Mouse (Mus musculus): ENCODE measurements around the gene Tspan18. TPM values are rescaled to one million over a fixed set of nuclear protein-coding genes. Genes with fewer than 3 reads are reported as not detected.

Tspan18 gene
- total RNA-seq, 2 experiments from 2014 or later = not detected

DNA sequence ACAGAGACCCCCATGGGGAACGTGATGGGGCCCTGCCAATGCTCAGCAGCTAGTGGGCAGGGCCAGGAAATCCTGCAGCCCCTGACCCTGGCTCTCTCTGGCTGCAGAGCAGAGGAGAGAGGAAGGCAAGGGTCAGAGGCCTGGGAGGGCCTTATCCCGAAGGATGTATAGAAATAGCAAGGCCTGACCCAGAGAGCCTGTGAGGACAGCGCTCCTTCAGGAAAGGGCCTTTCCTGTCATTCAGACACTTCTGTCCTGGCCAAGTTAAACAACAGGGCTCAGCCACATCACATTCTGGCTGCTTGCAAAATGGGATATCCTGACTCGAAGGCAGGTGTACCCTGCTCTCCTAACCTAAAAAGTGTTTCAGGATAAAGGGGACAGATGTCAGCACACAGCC lies 66.5 kb downstream of the Tspan18 start:
- ATAC-seq (replicated peaks; ENCODE audit: poor library complexity) = no peak

DNA sequence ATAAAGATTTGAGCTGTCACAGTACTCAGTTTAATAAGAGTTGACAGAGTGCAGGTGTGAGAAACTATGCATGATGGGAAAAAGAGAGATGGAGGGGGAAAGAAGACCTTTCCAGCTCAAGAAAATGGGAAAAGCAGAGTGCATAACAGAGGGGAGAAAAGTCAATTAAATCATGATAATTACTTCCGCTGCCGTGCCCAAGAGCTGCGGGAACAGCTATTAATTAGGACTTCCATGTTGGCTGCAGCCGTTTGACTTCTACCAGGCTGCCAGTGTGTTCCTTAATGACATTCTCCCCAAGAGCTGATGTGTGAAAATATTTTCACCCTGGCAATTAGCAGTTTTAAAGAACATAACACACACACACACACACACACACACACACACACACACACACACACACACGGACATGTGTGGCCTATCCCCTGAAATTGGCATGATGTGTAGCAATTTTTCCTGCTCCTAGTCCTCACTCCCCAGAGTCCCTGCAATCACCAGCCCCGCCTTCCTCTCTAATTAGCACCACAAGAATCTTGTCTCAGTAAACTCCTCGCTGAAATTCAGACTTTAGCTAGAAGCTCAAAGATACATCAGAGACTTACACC lies 67.6 kb downstream of the Tspan18 start:
- ATAC-seq (replicated peaks; ENCODE audit: poor library complexity) = no peak

DNA sequence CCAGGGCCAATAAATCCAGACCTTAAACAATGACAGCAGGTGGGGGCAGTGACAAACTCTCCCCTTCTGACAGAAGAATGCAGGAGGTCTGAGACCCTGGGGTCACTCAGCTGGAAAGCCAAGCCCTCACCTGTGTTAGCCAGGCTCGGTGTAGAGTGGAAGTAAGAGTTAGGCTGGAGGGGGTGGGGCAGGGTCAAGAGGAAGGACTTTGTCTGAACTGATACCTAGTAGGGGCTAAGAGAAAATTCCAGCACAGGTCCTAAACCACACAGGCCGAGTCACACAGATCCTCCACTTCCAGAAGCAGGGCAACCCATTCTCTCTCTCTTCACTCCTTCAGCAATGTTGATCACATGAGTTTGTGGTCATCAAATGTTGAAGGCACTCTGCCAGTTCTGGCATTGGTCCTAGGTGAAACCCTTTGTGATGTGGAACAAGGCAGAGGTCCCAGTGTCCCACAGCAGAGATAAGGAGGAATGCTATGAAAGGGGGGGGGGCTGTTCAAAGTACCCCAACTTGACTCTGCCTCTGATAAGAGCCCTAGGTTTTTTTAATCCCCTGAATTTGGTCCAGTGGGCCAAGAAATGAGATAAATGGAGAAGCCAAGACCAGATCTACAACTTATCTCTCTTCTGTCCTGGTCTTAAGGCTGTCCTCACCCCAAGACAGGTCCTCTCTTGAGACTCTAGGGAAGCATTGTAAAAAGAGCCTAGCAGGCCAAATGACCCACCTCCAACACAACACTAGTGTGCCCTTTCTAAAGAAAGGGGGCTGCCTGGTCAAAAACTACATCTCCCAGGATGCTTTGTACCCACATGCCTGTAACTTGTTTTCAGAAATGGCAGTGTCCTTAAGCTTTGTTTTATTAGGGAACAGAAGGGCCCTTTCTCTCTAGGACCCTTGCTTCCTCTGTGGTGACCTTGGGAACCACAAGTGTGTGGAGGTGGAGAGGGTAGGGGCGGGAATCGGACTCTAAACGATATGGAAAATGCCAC lies 71.7 kb downstream of the Tspan18 start:
- no peak for ATAC-seq (replicated peaks; ENCODE audit: poor library complexity)

DNA sequence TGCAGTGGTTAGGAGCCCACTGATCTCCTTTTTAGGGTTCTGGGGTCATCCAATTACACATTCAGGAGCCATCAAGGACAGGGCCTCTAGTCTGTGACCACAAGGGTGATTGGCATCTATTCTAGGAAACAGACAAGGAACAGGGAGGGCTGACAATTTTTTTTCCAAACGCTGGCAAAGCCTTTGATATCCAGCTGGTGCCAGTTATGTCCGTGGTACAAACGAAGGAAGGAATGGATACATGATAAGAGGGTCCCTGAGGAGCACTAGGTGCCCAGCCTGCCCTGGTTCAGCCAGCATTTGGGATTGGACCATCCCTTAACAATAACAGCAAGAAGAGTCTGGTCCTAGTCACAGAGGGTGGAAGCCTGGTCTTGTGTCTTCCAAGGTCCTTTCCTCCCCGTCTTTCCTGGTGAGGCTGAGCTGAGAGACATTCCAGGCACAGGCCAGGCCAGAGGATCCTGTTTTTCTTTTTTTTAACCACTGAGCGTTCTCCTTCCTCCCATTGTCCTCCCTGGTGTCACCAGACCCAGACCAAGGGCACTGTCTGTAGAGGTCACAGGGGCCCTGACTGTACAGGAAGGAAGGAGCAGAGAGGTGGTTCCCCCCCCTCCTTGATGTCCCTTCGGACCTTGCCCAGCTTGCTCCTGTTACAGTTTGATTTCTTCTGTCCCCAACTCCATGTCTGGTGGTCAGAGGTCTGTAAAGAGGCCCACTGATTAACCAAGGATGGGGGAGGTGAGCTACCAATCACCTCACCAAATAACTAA lies 72.6 kb downstream of the Tspan18 start:
- ATAC-seq (replicated peaks; ENCODE audit: poor library complexity) = no peak

DNA sequence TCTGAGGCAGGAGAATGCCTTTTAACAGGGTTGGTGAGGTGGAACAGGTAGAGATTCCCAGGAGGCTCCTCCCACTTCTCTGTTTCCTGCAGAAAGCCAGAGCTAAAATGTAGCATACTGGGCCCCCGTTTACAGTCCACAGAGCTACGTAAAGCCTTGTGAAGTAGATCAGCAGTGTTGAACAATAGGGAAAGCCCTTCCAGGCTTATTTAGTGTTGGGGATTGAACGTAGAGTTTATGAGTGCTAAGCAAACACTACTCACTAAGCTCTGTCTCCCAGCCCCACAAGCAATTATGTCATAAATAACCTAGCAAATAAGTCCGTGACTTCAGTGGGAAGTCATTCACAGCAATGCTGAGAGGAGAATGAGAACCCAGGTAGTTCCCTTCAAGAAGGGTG lies 76.7 kb downstream of the Tspan18 start:
- no peak for ATAC-seq (replicated peaks; ENCODE audit: poor library complexity)

DNA sequence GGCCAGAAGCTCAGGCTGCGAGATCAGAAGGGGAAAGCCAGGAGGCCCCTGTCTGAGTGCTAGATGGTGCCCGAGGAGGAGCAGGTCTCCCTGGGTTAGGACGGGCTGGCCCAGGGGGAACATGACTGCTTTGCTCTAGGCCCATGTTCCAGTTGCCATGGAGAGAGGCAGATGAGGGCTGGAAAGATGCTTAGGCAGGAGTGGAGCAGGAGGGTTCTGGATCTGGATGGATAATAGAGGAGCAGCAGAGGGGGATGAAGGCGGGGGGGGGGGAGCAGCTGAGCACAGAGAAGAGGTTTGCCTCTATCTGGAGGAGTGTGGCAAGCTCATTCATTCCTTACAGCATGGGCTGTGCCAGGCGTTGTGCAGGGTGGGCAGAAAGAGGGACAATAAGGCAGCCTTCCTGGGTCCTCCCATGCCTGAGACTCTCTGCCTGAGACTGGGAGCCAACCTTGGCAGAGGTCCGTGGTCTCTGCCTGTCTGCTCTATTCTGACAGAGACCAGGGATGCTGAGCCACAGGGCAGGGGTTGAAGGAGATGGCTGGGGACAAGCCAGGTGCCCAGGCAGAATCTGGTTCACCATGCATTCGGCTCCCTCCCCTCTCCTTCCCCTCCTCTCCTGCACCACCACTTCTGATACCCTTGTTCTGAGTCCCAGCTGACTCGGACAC lies 77.4 kb downstream of the Tspan18 start:
- ATAC-seq (replicated peaks; ENCODE audit: poor library complexity) = no peak

DNA sequence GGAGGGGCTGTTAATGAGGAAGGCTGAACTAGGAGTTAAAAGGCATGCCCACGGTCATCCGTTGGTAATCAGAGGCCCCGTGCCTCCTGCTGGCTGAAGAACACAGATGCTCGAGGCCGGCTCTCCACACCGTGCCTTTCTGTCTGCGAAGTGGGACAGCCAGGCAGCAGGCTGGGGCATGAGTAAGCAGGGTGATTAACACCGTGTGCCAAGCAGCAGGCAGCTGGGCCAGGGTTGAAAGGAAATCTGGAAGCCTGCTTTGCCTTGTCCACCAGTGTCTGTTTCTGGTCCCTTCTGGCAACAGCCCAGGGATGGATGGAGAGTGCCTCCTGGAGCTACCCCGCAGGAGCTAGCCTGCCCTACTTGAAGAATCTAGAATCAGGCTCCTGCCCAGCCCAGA lies 81.9 kb downstream of the Tspan18 start:
- no peak for ATAC-seq (replicated peaks; ENCODE audit: poor library complexity)

DNA sequence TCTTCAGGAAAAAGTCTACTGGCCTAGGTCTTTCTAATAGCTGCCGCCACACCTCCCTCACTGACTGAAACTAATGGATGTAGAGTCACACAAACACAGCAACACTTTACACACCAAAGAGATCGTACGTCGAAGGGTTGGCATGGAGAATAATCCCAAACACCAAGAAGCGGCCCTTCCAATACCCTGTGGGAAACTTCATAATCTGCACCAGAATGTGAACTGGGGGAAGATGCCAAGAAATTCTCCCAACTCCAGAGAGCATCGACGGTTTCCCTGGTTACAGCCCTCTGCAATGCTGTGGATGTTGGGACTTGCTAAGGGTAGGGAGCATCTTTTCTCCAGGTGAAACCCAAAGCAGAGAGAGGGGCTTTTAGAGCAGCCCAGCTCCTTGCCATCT lies 83.7 kb downstream of the Tspan18 start:
- ATAC-seq (replicated peaks; ENCODE audit: poor library complexity) = no peak

DNA sequence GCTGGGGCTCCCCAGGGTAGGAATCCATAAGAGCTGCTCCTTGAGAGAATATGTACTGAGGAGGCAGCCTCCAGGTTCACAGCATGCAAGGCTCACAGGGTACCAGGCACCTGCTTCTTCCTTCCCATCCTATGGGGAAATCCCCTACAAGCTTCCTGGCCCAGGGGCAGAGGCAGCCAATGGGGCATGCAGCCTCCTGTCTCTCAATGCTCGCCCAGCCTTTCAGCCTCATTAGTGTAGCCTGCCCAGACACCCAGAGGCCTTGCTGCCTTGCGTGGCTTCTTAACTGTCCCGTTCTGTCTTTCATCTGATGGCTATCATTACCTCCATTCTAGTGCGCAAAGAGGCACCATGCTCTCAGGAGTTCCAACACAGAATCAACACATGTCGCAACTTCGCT lies 85.2 kb downstream of the Tspan18 start:
- no peak for ATAC-seq (replicated peaks; ENCODE audit: poor library complexity)

DNA sequence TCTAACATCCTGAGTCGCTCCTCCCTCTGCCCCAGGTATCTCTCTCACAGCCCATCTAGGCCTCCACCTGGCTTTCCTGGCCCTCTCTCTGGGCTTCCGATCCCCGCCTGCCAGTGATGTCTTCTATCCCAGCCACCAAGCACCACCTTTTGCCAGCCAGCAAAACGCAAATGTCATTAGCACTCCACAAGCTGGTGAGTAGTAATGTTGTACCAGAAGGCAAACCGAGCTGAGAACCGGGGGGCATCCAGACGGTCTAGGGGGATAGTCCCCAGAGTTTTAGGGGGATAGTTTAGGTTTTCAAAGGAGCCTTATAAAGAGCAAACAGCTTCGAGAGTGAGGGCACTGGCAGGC lies 90.2 kb downstream of the Tspan18 start:
- ATAC-seq (replicated peaks; ENCODE audit: poor library complexity) = no peak

DNA sequence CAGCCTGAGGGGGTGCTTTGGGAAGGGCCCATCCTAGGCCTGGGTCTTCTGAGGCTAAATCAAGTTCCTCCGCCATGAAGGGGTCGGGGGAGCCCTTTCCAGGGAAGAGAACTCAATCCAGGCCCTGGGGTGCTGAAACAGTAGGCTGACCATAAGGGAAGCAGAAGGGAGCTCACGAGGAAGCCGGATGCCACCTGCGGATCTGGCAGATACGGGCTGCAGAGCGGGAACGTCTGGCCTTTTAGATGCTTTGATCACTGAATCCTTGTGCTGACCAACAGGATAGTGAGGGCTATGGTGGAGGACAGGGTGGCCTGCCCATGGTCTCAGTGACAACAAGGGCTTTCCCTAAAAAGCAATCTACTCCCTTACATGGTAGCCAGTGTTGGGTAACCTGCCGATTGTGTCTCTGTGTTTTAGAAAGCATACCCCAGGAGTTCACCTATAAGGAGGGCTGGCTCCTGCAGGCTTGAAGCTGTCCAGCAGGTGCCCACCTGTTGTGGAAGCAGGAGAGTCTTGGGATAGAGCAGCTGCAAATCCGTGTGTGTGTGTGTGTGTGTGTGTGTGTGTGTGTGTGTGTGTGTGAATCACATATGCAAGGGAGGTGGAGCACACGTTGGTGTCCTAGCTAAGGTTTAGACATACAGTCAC lies 90.7 kb downstream of the Tspan18 start:
- no peak for ATAC-seq (replicated peaks; ENCODE audit: poor library complexity)

DNA sequence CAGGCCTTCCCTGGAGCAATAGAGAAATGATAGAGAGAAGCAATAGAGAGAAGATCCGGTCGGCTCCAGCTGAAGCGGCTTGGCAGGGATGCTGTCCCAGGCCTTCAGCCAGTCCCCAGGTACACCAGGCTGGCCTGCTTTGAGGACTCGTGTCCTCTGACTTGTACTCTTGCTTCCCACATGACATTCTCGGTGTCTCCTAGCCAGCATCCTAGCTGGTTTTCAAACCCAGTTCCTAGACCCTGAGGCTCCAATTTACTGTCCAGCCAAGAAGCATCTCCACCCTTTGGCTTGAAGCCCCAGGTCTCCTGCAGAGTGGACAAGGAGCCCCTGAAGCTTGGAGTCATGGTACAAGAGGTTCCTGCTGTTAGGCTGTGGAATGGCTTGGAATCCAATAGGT lies 92.1 kb downstream of the Tspan18 start:
- ATAC-seq (replicated peaks; ENCODE audit: poor library complexity) = no peak

DNA sequence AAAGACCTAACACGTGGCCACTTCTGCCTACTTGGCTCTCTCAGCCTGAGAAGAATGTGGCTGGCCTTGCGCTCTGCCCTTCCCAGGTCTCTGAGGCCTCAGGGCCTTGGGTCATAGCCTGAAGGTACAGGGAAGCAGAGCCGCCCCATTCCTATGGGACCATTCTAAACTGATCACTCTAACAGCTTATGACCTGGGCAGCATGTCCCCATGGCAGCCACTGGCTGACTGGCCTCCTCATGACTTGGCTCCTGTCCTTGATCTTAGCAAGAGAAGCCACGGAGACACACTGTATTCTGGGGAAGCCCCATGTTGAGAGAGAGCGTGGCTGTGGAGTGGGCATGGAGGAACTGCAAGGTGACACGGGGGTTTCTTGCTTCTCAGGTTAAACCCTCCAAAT lies 95.4 kb downstream of the Tspan18 start:
- no peak for ATAC-seq (replicated peaks; ENCODE audit: poor library complexity)

DNA sequence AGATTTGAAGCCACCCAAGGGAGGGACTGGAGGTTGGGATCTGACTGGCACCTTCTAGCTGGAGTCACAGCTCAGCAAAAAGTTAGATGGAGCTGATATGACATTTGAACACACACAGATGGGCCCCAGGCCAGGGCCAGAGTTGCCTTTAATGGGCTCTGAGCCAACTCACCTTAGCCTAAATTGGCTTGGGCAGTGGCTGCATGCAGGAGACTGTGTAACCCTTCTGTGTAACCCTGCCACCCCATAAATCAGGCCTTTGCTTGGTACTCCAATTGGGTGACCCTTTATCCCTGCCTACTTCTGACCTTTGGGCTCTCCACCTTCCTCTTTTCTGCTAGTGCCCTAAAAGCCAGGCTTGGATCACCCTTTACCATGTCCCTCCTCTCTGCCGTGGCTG lies 97.2 kb downstream of the Tspan18 start:
- no peak for ATAC-seq (replicated peaks; ENCODE audit: poor library complexity)

DNA sequence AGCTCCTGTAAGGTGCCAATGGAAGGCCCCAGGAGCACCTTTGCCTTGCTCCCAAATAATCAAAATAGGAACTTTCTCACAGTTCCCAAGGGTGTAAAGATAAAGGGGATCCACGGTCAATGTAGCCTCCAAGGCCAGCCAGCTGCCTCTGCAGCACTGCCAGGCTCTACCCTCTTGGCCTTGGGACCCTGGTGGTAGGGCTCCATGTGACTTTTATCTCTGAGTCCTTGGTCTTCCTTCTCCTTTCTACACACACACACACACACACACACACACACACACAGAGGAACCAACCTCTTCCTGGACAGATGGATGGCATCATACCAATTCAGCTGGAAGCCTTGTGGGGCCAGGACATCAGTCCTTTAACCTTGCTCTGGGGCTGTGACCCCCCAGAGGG lies 102.2 kb downstream of the Tspan18 start:
- ATAC-seq (replicated peaks; ENCODE audit: poor library complexity) = no peak

DNA sequence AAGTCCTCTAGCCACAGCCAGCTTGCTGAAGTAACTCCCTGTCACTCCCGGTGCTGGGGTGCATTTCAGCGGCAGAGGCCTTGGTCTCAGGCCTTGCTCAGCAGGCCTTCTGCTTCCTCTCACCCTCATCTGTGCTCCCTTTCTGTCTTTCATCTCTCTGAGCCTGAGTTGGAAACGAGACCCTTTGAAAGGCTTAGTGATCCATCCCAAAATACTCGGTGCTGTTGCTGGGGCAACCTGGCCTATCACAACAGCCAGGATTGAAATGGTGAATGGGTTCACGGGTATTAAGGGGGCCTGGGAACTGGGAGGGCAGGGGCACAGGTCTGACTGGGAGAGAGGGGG lies 105.9 kb downstream of the Tspan18 start:
- no peak for ATAC-seq (replicated peaks; ENCODE audit: poor library complexity)

DNA sequence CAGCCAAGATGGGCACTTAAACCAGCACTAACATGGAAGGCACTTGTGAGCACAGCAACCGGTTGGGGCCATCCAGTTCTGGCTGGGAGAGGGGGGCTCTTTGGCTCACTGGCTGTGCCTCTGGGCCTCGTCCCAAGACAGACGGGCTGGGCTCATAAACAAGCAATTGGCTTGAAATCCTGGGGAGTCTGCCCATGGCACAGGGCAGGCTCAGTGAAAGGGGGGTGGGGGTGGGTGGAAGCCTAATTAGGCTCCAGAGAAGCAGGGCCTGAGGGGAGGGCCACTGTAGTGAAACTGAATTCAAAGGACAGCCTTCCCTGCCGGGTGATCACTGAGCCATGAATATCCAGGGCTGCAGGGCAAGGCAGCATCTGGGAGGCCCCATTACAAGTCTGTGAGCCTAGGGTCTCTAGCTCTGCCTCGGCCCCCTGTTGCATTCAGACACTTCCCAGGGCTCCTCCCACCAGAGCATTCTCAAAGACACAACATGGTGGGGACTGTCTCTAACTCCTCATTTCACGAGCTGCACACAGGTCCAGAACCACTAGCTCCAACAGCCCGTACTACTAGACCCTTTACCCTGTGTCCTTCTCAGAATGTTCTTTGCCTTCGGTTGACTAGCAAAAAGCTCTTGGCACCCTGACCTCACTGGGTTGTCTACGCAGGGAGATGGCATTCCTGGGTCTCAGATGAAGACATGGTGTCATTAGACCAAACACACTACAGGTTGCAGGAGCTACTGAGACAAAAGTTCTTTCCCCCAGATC lies 106.4 kb downstream of the Tspan18 start:
- no peak for ATAC-seq (replicated peaks; ENCODE audit: poor library complexity)

DNA sequence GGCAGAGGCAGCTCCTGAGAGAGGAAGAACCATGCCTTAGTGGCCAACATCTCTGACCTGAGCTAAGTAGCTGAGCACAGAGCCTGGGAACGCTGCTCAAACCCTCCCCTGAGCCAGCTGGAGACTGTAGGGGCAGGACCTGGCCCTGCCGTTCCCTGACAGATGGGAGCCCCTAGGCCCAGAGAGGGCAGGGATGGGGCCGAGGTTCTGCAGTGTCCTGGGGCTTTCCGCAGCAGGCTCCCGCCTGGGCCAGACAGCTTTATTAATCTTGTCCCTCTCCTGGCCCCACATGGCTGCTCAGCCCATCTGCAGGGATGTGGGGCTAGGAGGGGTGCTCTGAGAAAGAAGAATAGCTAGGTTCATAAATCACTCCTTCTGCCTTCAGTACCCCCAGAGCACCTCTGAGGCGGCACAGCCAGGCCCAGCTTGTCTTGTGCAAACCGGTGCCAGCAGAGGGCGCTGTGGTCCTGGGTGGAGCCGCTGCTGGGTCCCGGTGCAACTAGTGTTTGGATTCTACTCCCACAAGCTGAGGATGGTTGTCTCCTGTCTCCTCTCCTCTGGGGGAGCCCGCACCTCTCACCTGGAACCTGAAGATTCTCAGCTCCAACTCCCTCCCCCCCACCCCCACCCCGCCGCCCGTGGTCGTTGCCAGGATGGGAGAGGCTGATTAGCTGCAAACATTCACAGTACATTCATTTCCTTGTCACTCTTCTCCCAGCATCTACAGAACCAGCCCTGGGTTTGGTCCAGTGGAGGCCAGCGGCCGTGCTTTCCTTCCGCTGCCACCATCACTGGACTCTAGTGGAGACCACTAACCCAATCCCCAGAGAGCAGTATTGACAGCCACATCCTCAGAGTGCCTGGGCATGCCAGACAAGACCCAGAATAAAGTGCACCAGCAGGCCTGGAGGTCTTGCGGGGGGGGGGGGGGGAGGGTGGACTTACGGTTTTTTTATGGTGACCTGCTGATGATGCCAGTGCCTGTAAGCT lies 107.4 kb downstream of the Tspan18 start:
- peak; percentile 72 for ATAC-seq (replicated peaks; ENCODE audit: poor library complexity)

DNA sequence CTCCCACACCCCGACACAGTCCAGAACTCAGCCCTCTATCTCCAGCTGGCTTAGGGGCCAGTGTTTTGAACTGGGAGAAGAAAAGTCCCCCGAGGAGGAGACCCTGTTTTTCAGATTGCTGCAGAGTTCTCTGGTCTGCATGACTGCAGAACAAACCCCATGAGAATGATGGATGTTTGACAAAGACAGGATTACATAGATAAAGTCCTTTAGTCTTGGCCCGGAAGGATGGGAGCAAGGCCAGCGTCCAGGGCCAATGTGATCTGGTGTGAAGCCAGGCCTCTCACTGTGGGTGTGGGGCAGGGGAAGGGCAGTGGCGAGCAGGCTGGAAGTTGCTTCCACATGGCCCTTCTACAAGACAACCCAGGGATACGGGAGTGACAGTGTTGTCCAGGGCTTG lies 110.8 kb downstream of the Tspan18 start:
- ATAC-seq (replicated peaks; ENCODE audit: poor library complexity) = no peak
